Mouse (Mus musculus) limb, embryonic 14.5 days (tissue): ENCODE data around the gene Khdrbs2. TPM values are rescaled to one million over a fixed set of nuclear protein-coding genes. Genes with fewer than 3 reads are reported as not detected.

ENCODE experiments used
- ATAC-seq: fragments of 200-750 bp; cut with Nextera tagmentation; 2 replicates; pipeline ENCODE4 v1.8.0; 2017; ENCODE audit warnings: low read depth, moderate number of reproducible peaks, moderate TSS enrichment; ENCODE audit not compliant: low FRiP score
- DNase-seq: peaks from one replicate; pipeline ENCODE4 v3.0.0-alpha.2; 2015; ENCODE audit warnings: low spot score
- H3K27ac ChIP-seq: fragments of 300-500 bp; sonication (generic); replicated peaks from 2 replicates; pipeline ENCODE4 v1.5.1; 2014; ENCODE audit warnings: low read depth, mild to moderate bottlenecking, low read length, moderate library complexity, mixed read lengths
- H3K27me3 ChIP-seq: fragments of 300-500 bp; sonication (generic); 2 replicates; pipeline ENCODE4 v1.6.1; 2014; ENCODE audit warnings: low read length, mixed read lengths; ENCODE audit not compliant: control insufficient read depth, insufficient read depth
- H3K36me3 ChIP-seq: fragments of 300-500 bp; sonication (generic); 2 replicates; pipeline ENCODE4 v1.6.1; 2014; ENCODE audit warnings: mild to moderate bottlenecking, low read length, moderate library complexity, mixed read lengths; ENCODE audit not compliant: control insufficient read depth, insufficient read depth
- H3K4me1 ChIP-seq: fragments of 300-500 bp; sonication (generic); 2 replicates; pipeline ENCODE4 v1.6.1; 2014; ENCODE audit warnings: antibody characterized with exemption, low read length, mixed read lengths; ENCODE audit not compliant: control insufficient read depth, insufficient read depth
- H3K4me2 ChIP-seq: fragments of 300-500 bp; sonication (generic); replicated peaks from 2 replicates; pipeline ENCODE4 v1.6.1; 2014; ENCODE audit warnings: low read depth, mild to moderate bottlenecking, low read length, moderate library complexity; ENCODE audit not compliant: severe bottlenecking
- H3K4me3 ChIP-seq: fragments of 300-500 bp; sonication (generic); replicated peaks from 2 replicates; pipeline ENCODE4 v1.5.1; 2014; ENCODE audit warnings: low read length
- H3K9ac ChIP-seq: fragments of 300-500 bp; sonication (generic); 2 replicates; pipeline ENCODE4 v1.6.1; 2014; ENCODE audit warnings: mild to moderate bottlenecking, low read depth, low read length, moderate library complexity; ENCODE audit not compliant: severe bottlenecking
- H3K9me3 ChIP-seq: fragments of 300-500 bp; sonication (generic); 2 replicates; pipeline ENCODE4 v1.6.1; 2016; ENCODE audit warnings: low read length; ENCODE audit not compliant: control insufficient read depth
- POLR2A ChIP-seq: fragments of 200-500 bp; IDR thresholded peaks from 2 replicates; pipeline ENCODE4 v1.8.0; 2012; ENCODE audit warnings: inconsistent platforms, mild to moderate bottlenecking, moderate library complexity, borderline replicate concordance; ENCODE audit not compliant: insufficient read depth, insufficient read length; ENCODE audit errors: extremely low read depth
- WGBS: fragments of 180-500 bp; shearing (Covaris S2); extraction: QIAGEN DNeasy Blood & Tissue Kit; methylation state at CpG from one replicate; pipeline ENCODE4 v1.1.7; 2014; 5-methylcytosine and 5-hydroxymethylcytosine counted together
- polyA plus RNA-seq, 2 experiments: library from polyadenylated mRNA; depleted of rRNA in 1 of 2; stranded (reverse) in 1 of 2; unstranded in 1 of 2; fragments of >200 nt; fragmentation: Nextera tagmentation in 1 of 2; extraction: Ambion mirVana in 1 of 2; gene quantifications; 2 replicates each; pipeline versions ENCODE4 v1.2.1 to v1.2.3; 2012 to 2014

The Khdrbs2 gene
- polyA plus RNA-seq, 2 experiments: 2.0 to 3.2 TPM

DNA sequence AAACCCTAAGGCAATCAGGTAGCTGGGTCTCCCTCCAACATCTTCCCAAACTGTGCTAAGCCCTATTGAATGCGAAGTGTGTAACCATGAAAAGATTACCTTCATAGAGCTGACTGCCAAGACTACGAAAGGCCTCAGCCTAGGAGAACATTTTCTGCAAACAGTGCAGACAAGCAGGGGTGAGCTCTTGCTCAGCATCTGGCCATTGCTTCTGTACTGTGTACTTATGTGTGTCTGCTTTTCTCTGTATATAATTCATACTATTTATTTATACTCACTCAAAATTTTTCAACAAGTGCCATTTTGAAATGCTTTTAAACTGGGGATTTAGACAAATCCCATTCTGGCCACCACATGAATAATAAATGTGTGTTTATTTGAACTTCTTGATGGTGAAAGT lies 235.1 kb downstream of the Khdrbs2 start:
- Histone ChIP-seq H3K9ac (no peak overlapping the region), H3K4me2 (no peak overlapping the region), H3K27ac (no peak overlapping the region), H3K4me3 (no peak overlapping the region), H3K9me3 (no peaks in the 10 kb centered on the region), H3K36me3 (no peaks in the 10 kb centered on the region), H3K4me1 (no peaks in the 10 kb centered on the region), H3K27me3 (no peaks in the 10 kb centered on the region)
- ATAC-seq (no peak), DNase-seq (no peak)
- TF ChIP-seq POLR2A: no peak
- WGBS: 78% methylated on average over 2 of the region's 2 CpGs

DNA sequence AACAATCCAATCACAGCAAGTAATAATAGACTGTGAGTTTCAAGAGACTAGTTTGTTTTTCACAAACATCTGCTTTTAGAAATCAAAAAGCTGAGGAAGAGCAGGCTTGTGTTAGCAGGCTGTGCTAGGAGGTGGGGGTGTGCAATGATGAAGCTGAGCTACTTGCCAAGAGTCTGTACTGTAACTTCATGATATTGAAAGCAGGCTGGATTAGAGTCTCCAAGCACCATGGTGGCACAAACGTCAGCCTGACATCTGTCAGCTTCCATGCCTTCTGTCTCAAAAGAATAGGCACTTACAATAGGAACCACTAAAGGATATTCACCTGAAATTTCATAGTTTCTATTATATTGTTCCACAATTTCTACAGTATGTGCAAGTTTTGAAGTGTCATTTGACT lies 255.9 kb downstream of the Khdrbs2 start:
- no peaks in the 10 kb centered on the region for H3K9me3 ChIP-seq
- H3K9ac ChIP-seq: no peak overlapping the region
- H3K27me3 ChIP-seq: no peaks in the 10 kb centered on the region
- no peaks in the 10 kb centered on the region for H3K4me1 ChIP-seq
- no peak for DNase-seq
- no peak overlapping the region for H3K27ac ChIP-seq
- TF ChIP-seq POLR2A: no peak
- no peak overlapping the region for H3K4me3 ChIP-seq
- ATAC-seq: no peak
- no peak overlapping the region for H3K4me2 ChIP-seq
- WGBS: 63% methylated on average over 1 of the region's 1 CpGs
- H3K36me3 ChIP-seq: no peaks in the 10 kb centered on the region

DNA sequence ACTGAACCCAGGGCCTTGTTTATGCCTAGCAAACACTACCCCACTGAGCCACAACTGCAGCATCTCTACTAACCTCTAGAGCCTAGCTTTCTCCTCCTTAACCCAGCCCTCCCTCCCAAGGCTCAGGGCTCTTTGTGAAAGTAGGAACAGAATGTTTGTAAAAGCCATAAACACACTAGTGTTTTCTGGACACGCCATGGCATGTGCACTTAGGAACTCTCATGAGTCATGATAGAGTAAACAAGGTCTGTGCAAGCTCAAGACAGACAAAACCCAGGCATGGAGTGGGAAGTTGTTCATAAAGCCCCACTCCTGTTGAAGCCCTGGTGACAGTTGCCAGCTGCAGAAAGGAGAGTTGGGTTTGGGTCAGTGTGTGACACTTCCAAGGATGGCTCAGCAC lies 257.0 kb downstream of the Khdrbs2 start:
- ATAC-seq (no peak), DNase-seq (no peak)
- no peaks in the 10 kb centered on the region for H3K9me3 ChIP-seq
- H3K27me3 ChIP-seq: no peaks in the 10 kb centered on the region
- no peaks in the 10 kb centered on the region for H3K4me1 ChIP-seq
- H3K27ac ChIP-seq: no peak overlapping the region
- no peak overlapping the region for H3K4me2 ChIP-seq
- TF ChIP-seq POLR2A: no peak
- 47% methylated on average over 1 of the region's 1 CpGs for WGBS
- no peak overlapping the region for H3K9ac ChIP-seq
- no peaks in the 10 kb centered on the region for H3K36me3 ChIP-seq
- H3K4me3 ChIP-seq: no peak overlapping the region

DNA sequence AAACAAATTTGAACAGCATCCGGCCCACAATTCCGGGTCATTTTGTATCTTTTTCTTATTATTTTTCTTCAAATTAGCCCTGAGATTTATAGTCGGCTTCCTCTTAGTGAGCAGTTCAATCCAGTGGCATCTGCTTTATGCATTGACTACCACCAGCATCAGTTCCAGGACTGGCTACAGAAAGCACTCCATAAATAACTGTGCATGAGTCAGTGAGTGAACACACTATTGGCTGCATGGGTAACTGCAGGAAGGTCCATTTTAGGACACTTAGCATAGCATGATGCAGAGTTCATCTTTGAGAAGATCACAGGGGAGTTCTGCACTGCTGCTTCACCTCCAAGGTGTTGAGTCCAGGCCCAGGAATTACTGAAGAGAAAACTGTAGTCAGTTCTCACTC lies 258.0 kb downstream of the Khdrbs2 start:
- H3K4me2 ChIP-seq: no peak overlapping the region
- H3K36me3 ChIP-seq: no peaks in the 10 kb centered on the region
- no peak overlapping the region for H3K4me3 ChIP-seq
- no peak overlapping the region for H3K9ac ChIP-seq
- TF ChIP-seq POLR2A: no peak
- no peak overlapping the region for H3K27ac ChIP-seq
- H3K9me3 ChIP-seq: no peaks in the 10 kb centered on the region
- H3K27me3 ChIP-seq: no peaks in the 10 kb centered on the region
- 75% methylated on average over 3 of the region's 3 CpGs for WGBS
- H3K4me1 ChIP-seq: no peaks in the 10 kb centered on the region
- ATAC-seq (no peak), DNase-seq (no peak)

DNA sequence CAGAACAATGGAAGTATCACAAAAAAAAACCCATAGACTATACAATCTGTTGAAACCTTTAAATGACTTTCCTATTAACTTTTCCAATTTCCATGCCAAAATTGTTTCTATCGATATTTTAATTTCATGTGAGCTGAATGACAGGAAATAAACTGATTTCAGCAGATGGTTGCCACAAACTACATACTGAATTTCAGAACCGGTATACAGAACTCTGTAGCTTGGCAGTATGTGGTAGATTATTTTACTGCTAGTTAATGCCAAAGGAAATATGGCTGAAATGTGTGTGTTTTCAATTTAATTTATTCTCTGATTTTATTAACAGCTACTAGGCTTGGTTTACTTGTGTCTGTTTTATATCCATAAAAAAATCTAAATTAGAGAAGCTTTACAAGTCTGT lies 260.6 kb downstream of the Khdrbs2 start:
- H3K9me3 ChIP-seq: no peaks in the 10 kb centered on the region
- DNase-seq (no peak), ATAC-seq (no peak)
- H3K27me3 ChIP-seq: no peaks in the 10 kb centered on the region
- TF ChIP-seq POLR2A: no peak
- no peak overlapping the region for H3K9ac ChIP-seq
- H3K27ac ChIP-seq: no peak overlapping the region
- H3K4me3 ChIP-seq: no peak overlapping the region
- no peak overlapping the region for H3K4me2 ChIP-seq
- H3K36me3 ChIP-seq: no peaks in the 10 kb centered on the region
- WGBS: 75% methylated on average over 2 of the region's 2 CpGs
- H3K4me1 ChIP-seq: no peaks in the 10 kb centered on the region

DNA sequence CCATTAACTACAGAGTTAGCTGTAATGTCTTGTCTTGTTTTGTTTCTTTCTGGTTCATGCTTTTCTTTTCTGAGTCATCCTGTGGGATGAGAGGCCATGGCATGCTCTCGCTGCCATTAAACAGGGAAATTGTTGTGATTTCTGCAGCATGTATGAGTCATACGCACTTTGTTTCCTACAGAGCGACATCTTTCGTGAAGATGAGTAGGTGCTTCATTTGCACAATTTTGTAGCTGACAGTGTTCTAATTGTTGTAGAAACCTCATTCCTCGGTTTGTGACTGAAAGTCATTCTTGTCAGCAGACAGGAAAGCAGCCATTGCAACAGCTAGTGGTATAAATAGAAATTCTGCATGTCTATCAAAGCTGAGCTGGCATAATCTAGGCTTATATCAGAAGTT lies 271.4 kb downstream of the Khdrbs2 start:
- ATAC-seq: no peak
- 86% methylated on average over 5 of the region's 5 CpGs for WGBS

More for the DNA sequence above, 271.4 kb downstream of the Khdrbs2 start:
- no peak overlapping the region for H3K9ac ChIP-seq
- no peak for TF ChIP-seq POLR2A
- H3K4me1 ChIP-seq: no peaks in the 10 kb centered on the region
- no peak overlapping the region for H3K4me2 ChIP-seq
- no peak overlapping the region for H3K27ac ChIP-seq
- no peaks in the 10 kb centered on the region for H3K9me3 ChIP-seq
- DNase-seq: no peak
- H3K4me3 ChIP-seq: no peak overlapping the region
- no peaks in the 10 kb centered on the region for H3K36me3 ChIP-seq
- no peaks in the 10 kb centered on the region for H3K27me3 ChIP-seq
